7 mouse cellular contexts compared by ENCODE assay signal in genomic region chr5:136962501-136962900, GRCm38 (mm10). TPM values are rescaled to one million over a fixed set of nuclear protein-coding genes. Genes with fewer than 3 reads are reported as not detected.
DNase-seq lines count a peak whose midpoint lies in the region; ATAC-seq lines count a peak whose summit lies in the region.

No protein-coding gene starts in this region.

- 1% methylated on average over 10 of the region's 10 CpGs for WGBS in embryonic facial prominence, embryonic 11.5 days
- 2% methylated on average over 10 of the region's 10 CpGs for WGBS in limb, embryonic 11.5 days
- WGBS in midbrain, embryonic 13.5 days, result 3% methylated on average over 10 of the region's 10 CpGs

- peak; percentile 78 for DNase-seq in adrenal gland, postnatal 25 days
- peak; percentile 91 for DNase-seq in embryonic facial prominence, embryonic 11.5 days (ENCODE audit: low spot score)
- peak; percentile 98 for DNase-seq in heart, adult 11 months
- peak; percentile 82 for DNase-seq in kidney, adult 11 months
- DNase-seq in limb, embryonic 11.5 days (ENCODE audit: low spot score), result peak; percentile 89
- DNase-seq in spleen, adult 18-20 months, result peak; percentile 66 to 83

- peak overlapping the region; percentile 69 for H3K4me2 ChIP-seq in embryonic facial prominence, embryonic 11.5 days (ENCODE audit: low read depth, low read length)
- peak overlapping the region; percentile 85 for H3K4me2 ChIP-seq in limb, embryonic 11.5 days (ENCODE audit: low read depth, severe bottlenecking)
- peak overlapping the region; percentile 71 for H3K4me2 ChIP-seq in midbrain, embryonic 13.5 days (replicated peaks)

- peak overlapping the region; percentile 55 for H3K4me3 ChIP-seq in embryonic facial prominence, embryonic 11.5 days (ENCODE audit: low read depth, low read length)
- peak overlapping the region; percentile 68 for H3K4me3 ChIP-seq in limb, embryonic 11.5 days (ENCODE audit: low read depth, low read length)
- peak overlapping the region; percentile 63 for H3K4me3 ChIP-seq in midbrain, embryonic 13.5 days (replicated peaks)

- no peaks in the 10 kb centered on the region for H3K4me1 ChIP-seq in embryonic facial prominence, embryonic 11.5 days (ENCODE audit: control insufficient read depth, insufficient read depth, low read length)
- no peaks in the 10 kb centered on the region; the same call in 1 of the 2 replicates for H3K4me1 ChIP-seq in limb, embryonic 11.5 days (ENCODE audit: control insufficient read depth, insufficient read depth, low read length)
- peaks cover 20% of the 10 kb centered on the region for H3K4me1 ChIP-seq in midbrain, embryonic 13.5 days (replicated peaks)

- ATAC-seq in embryonic facial prominence, embryonic 11.5 days (replicated peaks; ENCODE audit: insufficient number of reproducible peaks, low FRiP score, low TSS enrichment, low read depth), result peak; percentile 74
- peak; percentile 56 for ATAC-seq in limb, embryonic 11.5 days (ENCODE audit: insufficient number of reproducible peaks, low FRiP score, low TSS enrichment, low read depth)
- ATAC-seq in midbrain, embryonic 13.5 days, result peak; percentile 73

- 0 out of 2 replicates have a peak overlapping the region, but pooled peaks have one; percentile 48 for H3K27ac ChIP-seq in embryonic facial prominence, embryonic 11.5 days (replicated peaks; ENCODE audit: low read depth, low read length)
- peak overlapping the region; percentile 54 for H3K27ac ChIP-seq in limb, embryonic 11.5 days (replicated peaks; ENCODE audit: low read depth, low read length)
- H3K27ac ChIP-seq in midbrain, embryonic 13.5 days, result peak overlapping the region; percentile 90

- H3K9me3 ChIP-seq in embryonic facial prominence, embryonic 11.5 days (replicated peaks; ENCODE audit: control insufficient read depth, low read length), result no peaks in the 10 kb centered on the region
- no peaks in the 10 kb centered on the region for H3K9me3 ChIP-seq in limb, embryonic 11.5 days (ENCODE audit: control insufficient read depth, low read length)
- no peaks in the 10 kb centered on the region for H3K9me3 ChIP-seq in midbrain, embryonic 13.5 days

- peak overlapping the region; percentile 69 for H3K9ac ChIP-seq in embryonic facial prominence, embryonic 11.5 days (replicated peaks; ENCODE audit: low read length)
- peak overlapping the region; percentile 75 for H3K9ac ChIP-seq in limb, embryonic 11.5 days (ENCODE audit: low read length)
- H3K9ac ChIP-seq in midbrain, embryonic 13.5 days (replicated peaks), result peak overlapping the region; percentile 79

- H3K27me3 ChIP-seq in embryonic facial prominence, embryonic 11.5 days (ENCODE audit: control insufficient read depth, insufficient read depth, low read length), result no peaks in the 10 kb centered on the region
- no peaks in the 10 kb centered on the region for H3K27me3 ChIP-seq in limb, embryonic 11.5 days (ENCODE audit: control insufficient read depth, insufficient read depth, low read length)
- no peaks in the 10 kb centered on the region for H3K27me3 ChIP-seq in midbrain, embryonic 13.5 days

- H3K36me3 ChIP-seq in embryonic facial prominence, embryonic 11.5 days (replicated peaks; ENCODE audit: control insufficient read depth, insufficient read depth, low read depth, low read length), result peaks cover 8% of the 10 kb centered on the region
- H3K36me3 ChIP-seq in limb, embryonic 11.5 days (ENCODE audit: control insufficient read depth, insufficient read depth, low read length), result peaks cover 17% of the 10 kb centered on the region
- H3K36me3 ChIP-seq in midbrain, embryonic 13.5 days, result peaks cover 45% of the 10 kb centered on the region

RNA-seq across cellular contexts. Expression of gene Cldn15, which starts 3.9 kb away (rescaled TPM):
- total RNA-seq in adrenal gland, postnatal 25 days (2021), result 8.8 and 9.4 TPM in 2 replicates
- 0.22 and 0.25 TPM in 2 replicates for polyA plus RNA-seq in embryonic facial prominence, embryonic 11.5 days (2014; fragmentation: Nextera tagmentation; extraction: Ambion mirVana)
- 0.08 TPM in 1 of 2 replicates, not detected in the other for polyA plus RNA-seq in limb, embryonic 11.5 days (2014; fragmentation: Nextera tagmentation; extraction: Ambion mirVana)
- polyA plus RNA-seq in midbrain, embryonic 13.5 days (2015; fragmentation: Nextera tagmentation; extraction: Ambion mirVana), result 0.16 and 0.35 TPM in 2 replicates

RNA-seq across cellular contexts. Expression of gene Fis1, which starts 9.4 kb away (rescaled TPM):
- 150 and 200 TPM in 2 replicates for total RNA-seq in adrenal gland, postnatal 25 days (2021)
- 298 and 318 TPM in 2 replicates for polyA plus RNA-seq in embryonic facial prominence, embryonic 11.5 days (2014; fragmentation: Nextera tagmentation; extraction: Ambion mirVana)
- 283 and 299 TPM in 2 replicates for polyA plus RNA-seq in limb, embryonic 11.5 days (2014; fragmentation: Nextera tagmentation; extraction: Ambion mirVana)
- polyA plus RNA-seq in midbrain, embryonic 13.5 days (2015; fragmentation: Nextera tagmentation; extraction: Ambion mirVana), result 389 and 412 TPM in 2 replicates

RNA-seq across cellular contexts. Expression of gene Plod3, which starts 24.3 kb away (rescaled TPM):
- 66.7 and 90.3 TPM in 2 replicates for total RNA-seq in adrenal gland, postnatal 25 days (2021)
- 23.1 and 28.0 TPM in 2 replicates for polyA plus RNA-seq in embryonic facial prominence, embryonic 11.5 days (2014; fragmentation: Nextera tagmentation; extraction: Ambion mirVana)
- polyA plus RNA-seq in limb, embryonic 11.5 days (2014; fragmentation: Nextera tagmentation; extraction: Ambion mirVana), result 26.4 and 32.6 TPM in 2 replicates
- 34.8 and 35.1 TPM in 2 replicates for polyA plus RNA-seq in midbrain, embryonic 13.5 days (2015; fragmentation: Nextera tagmentation; extraction: Ambion mirVana)

RNA-seq across cellular contexts. Expression of gene Znhit1, which starts 25.3 kb away (rescaled TPM):
- total RNA-seq in adrenal gland, postnatal 25 days (2021), result 74.8 and 85.9 TPM in 2 replicates
- 101 and 104 TPM in 2 replicates for polyA plus RNA-seq in embryonic facial prominence, embryonic 11.5 days (2014; fragmentation: Nextera tagmentation; extraction: Ambion mirVana)
- 104 and 114 TPM in 2 replicates for polyA plus RNA-seq in limb, embryonic 11.5 days (2014; fragmentation: Nextera tagmentation; extraction: Ambion mirVana)
- polyA plus RNA-seq in midbrain, embryonic 13.5 days (2015; fragmentation: Nextera tagmentation; extraction: Ambion mirVana), result 110 TPM in 2 replicates

RNA-seq across cellular contexts. Expression of gene Ift22, which starts 54.6 kb away (rescaled TPM):
- total RNA-seq in adrenal gland, postnatal 25 days (2021), result 31.3 and 35.6 TPM in 2 replicates
- polyA plus RNA-seq in embryonic facial prominence, embryonic 11.5 days (2014; fragmentation: Nextera tagmentation; extraction: Ambion mirVana), result 72.5 and 83.4 TPM in 2 replicates
- polyA plus RNA-seq in limb, embryonic 11.5 days (2014; fragmentation: Nextera tagmentation; extraction: Ambion mirVana), result 80.6 and 80.7 TPM in 2 replicates
- 119 and 125 TPM in 2 replicates for polyA plus RNA-seq in midbrain, embryonic 13.5 days (2015; fragmentation: Nextera tagmentation; extraction: Ambion mirVana)

Comparison
In these comparisons a context has a peak if more than half of its experiments do, and no peak if none do; other contexts are left out.
1. Peak in every context shown above with its lines: DNase-seq, ATAC-seq, H3K4me3 ChIP-seq and H3K27ac ChIP-seq.